Mouse (Mus musculus): ENCODE results near the gene S1pr3. TPM values are rescaled to one million over a fixed set of nuclear protein-coding genes. Genes with fewer than 3 reads are reported as not detected.
A peak's percentile ranks its signal among the peaks of the same experiment; 100 is the strongest.

Gene S1pr3
- polyA plus RNA-seq, 1 experiment from 2014 or later: 14.4 TPM

DNA sequence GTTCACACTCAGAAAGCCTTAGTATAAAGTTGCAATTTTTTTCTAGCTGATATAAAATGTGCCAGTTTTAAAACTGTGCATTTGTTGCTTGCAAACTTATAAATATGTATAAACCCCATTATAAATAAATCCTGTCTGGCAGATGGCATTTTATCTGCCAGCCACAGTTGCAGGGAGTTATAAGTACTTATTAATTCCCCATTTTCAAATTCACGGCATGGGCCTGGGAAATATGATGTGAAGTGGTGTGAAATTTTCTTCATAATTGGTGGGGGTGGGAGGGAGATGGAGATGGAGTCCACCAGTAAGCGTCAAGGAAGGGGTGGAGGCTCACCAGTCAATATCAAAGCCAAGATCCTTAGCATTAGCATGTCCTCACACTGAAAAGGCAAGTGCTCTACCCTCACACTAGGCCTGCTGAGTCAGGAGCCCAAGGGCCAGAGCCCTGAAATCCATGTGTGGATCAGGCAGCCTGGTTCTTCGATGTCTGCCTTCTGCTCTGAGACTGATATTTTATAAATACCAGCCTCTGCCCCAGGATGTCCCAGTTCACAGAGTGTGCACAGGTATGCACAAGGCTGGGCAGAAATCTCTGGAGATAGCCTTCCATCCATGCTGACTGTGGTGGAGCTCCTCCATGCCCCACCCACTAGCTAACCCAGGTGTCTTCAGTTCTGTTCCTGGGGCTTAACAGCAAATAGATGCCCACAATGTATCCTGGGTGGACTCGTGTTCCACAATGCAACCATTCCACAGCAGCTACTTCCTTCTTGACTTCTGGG lies 17.4 kb downstream of the S1pr3 start:
- Histone ChIP-seq H3K9ac (no peak overlapping the region), H3K27me3 (ENCODE audit: control insufficient read depth, insufficient read depth, low read length) (no peaks in the 10 kb centered on the region), H3K4me2 (replicated peaks) (no peak overlapping the region), H3K4me3 (replicated peaks; ENCODE audit: low read length) (no peak overlapping the region), H3K4me1 (replicated peaks; ENCODE audit: control insufficient read depth, insufficient read depth, low read length) (no peaks in the 10 kb centered on the region), H3K36me3 (replicated peaks; ENCODE audit: control insufficient read depth, insufficient read depth) (no peaks in the 10 kb centered on the region), H3K9me3 (ENCODE audit: control insufficient read depth, low read length) (no peaks in the 10 kb centered on the region), H3K27ac (no peak overlapping the region)
- DNase-seq (ENCODE audit: low spot score) (no peak), ATAC-seq (ENCODE audit: low FRiP score) (no peak)
- 74% methylated on average over 4 of the region's 4 CpGs for WGBS

DNA sequence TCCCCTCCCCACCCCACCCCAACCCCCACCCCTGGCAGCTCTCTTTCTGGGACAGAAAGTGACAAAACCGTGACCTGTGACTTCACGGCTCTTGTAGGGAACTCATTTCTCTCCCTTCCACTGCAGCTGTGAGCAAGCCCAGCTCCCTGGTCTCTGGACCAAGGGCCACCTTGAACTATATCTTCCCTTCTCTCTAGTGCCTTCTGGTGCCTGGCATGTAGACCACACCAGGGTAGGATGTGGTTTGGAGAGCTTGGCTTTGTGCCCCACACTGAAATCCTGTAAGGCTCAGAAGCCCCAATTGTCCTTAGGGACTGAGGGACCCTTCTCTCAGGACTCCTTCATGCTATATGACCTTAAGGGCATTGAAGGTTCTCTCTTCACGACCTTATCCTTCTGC lies 24.9 kb downstream of the S1pr3 start:
- 66% methylated on average over 3 of the region's 3 CpGs for WGBS

DNA sequence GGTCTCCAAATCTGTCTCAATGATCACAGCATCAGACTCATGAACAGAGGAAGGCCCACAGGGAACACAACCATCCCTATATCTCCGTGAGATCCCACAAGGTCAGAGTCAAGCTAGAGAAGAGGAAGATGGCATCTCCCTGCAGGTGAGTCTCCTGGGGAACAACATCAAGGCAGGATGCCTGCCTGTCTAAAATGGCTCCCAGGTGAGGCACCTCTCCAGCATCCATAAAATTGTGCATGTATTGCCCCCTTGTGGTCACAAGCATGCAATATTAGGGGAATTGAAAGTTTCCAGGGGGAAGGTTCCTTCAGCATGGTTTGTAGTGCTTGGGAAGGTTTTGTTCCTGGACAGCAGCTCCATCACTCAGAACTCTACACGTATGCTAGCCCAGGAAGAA lies 26.0 kb downstream of the S1pr3 start:
- DNase-seq (ENCODE audit: low spot score): no peak
- 60% methylated on average over 2 of the region's 2 CpGs for WGBS
- no peak overlapping the region for H3K4me2 ChIP-seq (replicated peaks)

More for the DNA sequence above, 24.9 kb downstream of the S1pr3 start:
- no peak for DNase-seq (ENCODE audit: low spot score)
- H3K9me3 ChIP-seq (ENCODE audit: control insufficient read depth, low read length): no peaks in the 10 kb centered on the region
- H3K27me3 ChIP-seq (ENCODE audit: control insufficient read depth, insufficient read depth, low read length): no peaks in the 10 kb centered on the region
- no peak for ATAC-seq (ENCODE audit: low FRiP score)
- H3K9ac ChIP-seq: no peak overlapping the region
- no peak overlapping the region for H3K4me3 ChIP-seq (replicated peaks; ENCODE audit: low read length)
- H3K4me1 ChIP-seq (replicated peaks; ENCODE audit: control insufficient read depth, insufficient read depth, low read length): no peaks in the 10 kb centered on the region
- no peaks in the 10 kb centered on the region for H3K36me3 ChIP-seq (replicated peaks; ENCODE audit: control insufficient read depth, insufficient read depth)
- no peak overlapping the region for H3K27ac ChIP-seq
- no peak overlapping the region for H3K4me2 ChIP-seq (replicated peaks)

DNA sequence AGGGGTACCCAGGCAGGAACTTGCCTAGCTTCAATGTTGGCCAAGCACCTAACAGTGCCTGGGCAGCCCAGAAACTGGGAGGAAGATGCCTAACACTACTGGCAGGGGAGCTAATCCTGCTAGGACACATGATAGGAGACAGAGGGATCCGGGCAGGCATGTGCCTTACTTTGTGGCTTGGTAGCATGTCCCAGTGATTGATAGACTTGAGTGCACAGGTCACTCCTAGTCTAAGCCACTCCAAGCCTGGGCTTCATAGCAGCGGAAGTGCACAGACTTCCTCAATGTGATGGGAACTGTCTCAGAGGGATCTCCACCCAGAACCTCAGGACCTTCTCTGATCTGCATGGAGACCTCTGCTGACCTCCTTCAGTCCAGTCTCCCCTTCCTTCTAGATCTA lies 26.7 kb downstream of the S1pr3 start:
- Histone ChIP-seq H3K27ac (no peak overlapping the region), H3K36me3 (replicated peaks; ENCODE audit: control insufficient read depth, insufficient read depth) (no peaks in the 10 kb centered on the region), H3K4me2 (replicated peaks) (no peak overlapping the region), H3K9ac (no peak overlapping the region), H3K4me3 (replicated peaks; ENCODE audit: low read length) (no peak overlapping the region), H3K27me3 (ENCODE audit: control insufficient read depth, insufficient read depth, low read length) (no peaks in the 10 kb centered on the region), H3K4me1 (replicated peaks; ENCODE audit: control insufficient read depth, insufficient read depth, low read length) (no peaks in the 10 kb centered on the region), H3K9me3 (ENCODE audit: control insufficient read depth, low read length) (no peaks in the 10 kb centered on the region)
- 63% methylated on average over 2 of the region's 2 CpGs for WGBS
- DNase-seq (ENCODE audit: low spot score) (no peak), ATAC-seq (ENCODE audit: low FRiP score) (no peak)

More for the DNA sequence above, 26.0 kb downstream of the S1pr3 start:
- Histone ChIP-seq H3K9me3 (ENCODE audit: control insufficient read depth, low read length) (no peaks in the 10 kb centered on the region), H3K27ac (no peak overlapping the region), H3K9ac (no peak overlapping the region), H3K4me3 (replicated peaks; ENCODE audit: low read length) (no peak overlapping the region), H3K36me3 (replicated peaks; ENCODE audit: control insufficient read depth, insufficient read depth) (no peaks in the 10 kb centered on the region), H3K27me3 (ENCODE audit: control insufficient read depth, insufficient read depth, low read length) (no peaks in the 10 kb centered on the region), H3K4me1 (replicated peaks; ENCODE audit: control insufficient read depth, insufficient read depth, low read length) (no peaks in the 10 kb centered on the region)
- ATAC-seq (ENCODE audit: low FRiP score): no peak

- no peak for DNase-seq (ENCODE audit: low spot score)
Observed at GRCm38 (mm10) chr13:51437105-51438085, 29.0 kb downstream of the S1pr3 start.

GRCm38 (mm10) chr13:51442922-51443321 lies 34.5 kb downstream of the S1pr3 start:
- DNase-seq (ENCODE audit: low spot score) (no peak), ATAC-seq (ENCODE audit: low FRiP score) (no peak)
- Histone ChIP-seq H3K9me3 (ENCODE audit: control insufficient read depth, low read length) (no peaks in the 10 kb centered on the region), H3K4me1 (replicated peaks; ENCODE audit: control insufficient read depth, insufficient read depth, low read length) (no peaks in the 10 kb centered on the region), H3K4me3 (replicated peaks; ENCODE audit: low read length) (no peak overlapping the region), H3K36me3 (replicated peaks; ENCODE audit: control insufficient read depth, insufficient read depth) (no peaks in the 10 kb centered on the region), H3K9ac (no peak overlapping the region), H3K27me3 (ENCODE audit: control insufficient read depth, insufficient read depth, low read length) (no peaks in the 10 kb centered on the region), H3K27ac (no peak overlapping the region), H3K4me2 (replicated peaks) (no peak overlapping the region)
- 85% methylated on average over 8 of the region's 8 CpGs for WGBS

More at GRCm38 (mm10) chr13:51437105-51438085, 29.0 kb downstream of the S1pr3 start:
- no peak overlapping the region for H3K9ac ChIP-seq
- 0 out of 2 replicates have a peak overlapping the region, but pooled peaks have one; percentile 32 for H3K27ac ChIP-seq
- no peaks in the 10 kb centered on the region for H3K4me1 ChIP-seq (replicated peaks; ENCODE audit: control insufficient read depth, insufficient read depth, low read length)
- H3K27me3 ChIP-seq (ENCODE audit: control insufficient read depth, insufficient read depth, low read length): no peaks in the 10 kb centered on the region
- H3K36me3 ChIP-seq (replicated peaks; ENCODE audit: control insufficient read depth, insufficient read depth): no peaks in the 10 kb centered on the region
- 50% methylated on average over 14 of the region's 14 CpGs for WGBS
- ATAC-seq (ENCODE audit: low FRiP score): peak; percentile 69; the same call in 1 of the 2 replicates
- no peaks in the 10 kb centered on the region for H3K9me3 ChIP-seq (ENCODE audit: control insufficient read depth, low read length)
- no peak overlapping the region for H3K4me2 ChIP-seq (replicated peaks)
- H3K4me3 ChIP-seq (replicated peaks; ENCODE audit: low read length): no peak overlapping the region

- Histone ChIP-seq H3K27me3 (ENCODE audit: control insufficient read depth, insufficient read depth, low read length) (no peaks in the 10 kb centered on the region), H3K9ac (no peak overlapping the region), H3K27ac (no peak overlapping the region), H3K4me3 (replicated peaks; ENCODE audit: low read length) (no peak overlapping the region), H3K9me3 (ENCODE audit: control insufficient read depth, low read length) (no peaks in the 10 kb centered on the region), H3K4me1 (replicated peaks; ENCODE audit: control insufficient read depth, insufficient read depth, low read length) (no peaks in the 10 kb centered on the region), H3K36me3 (replicated peaks; ENCODE audit: control insufficient read depth, insufficient read depth) (no peaks in the 10 kb centered on the region), H3K4me2 (replicated peaks) (no peak overlapping the region)
- WGBS: 90% methylated on average over 4 of the region's 4 CpGs
- ATAC-seq (ENCODE audit: low FRiP score): no peak
- no peak for DNase-seq (ENCODE audit: low spot score)
Observed at GRCm38 (mm10) chr13:51446550-51446949, 38.1 kb downstream of the S1pr3 start.

DNA sequence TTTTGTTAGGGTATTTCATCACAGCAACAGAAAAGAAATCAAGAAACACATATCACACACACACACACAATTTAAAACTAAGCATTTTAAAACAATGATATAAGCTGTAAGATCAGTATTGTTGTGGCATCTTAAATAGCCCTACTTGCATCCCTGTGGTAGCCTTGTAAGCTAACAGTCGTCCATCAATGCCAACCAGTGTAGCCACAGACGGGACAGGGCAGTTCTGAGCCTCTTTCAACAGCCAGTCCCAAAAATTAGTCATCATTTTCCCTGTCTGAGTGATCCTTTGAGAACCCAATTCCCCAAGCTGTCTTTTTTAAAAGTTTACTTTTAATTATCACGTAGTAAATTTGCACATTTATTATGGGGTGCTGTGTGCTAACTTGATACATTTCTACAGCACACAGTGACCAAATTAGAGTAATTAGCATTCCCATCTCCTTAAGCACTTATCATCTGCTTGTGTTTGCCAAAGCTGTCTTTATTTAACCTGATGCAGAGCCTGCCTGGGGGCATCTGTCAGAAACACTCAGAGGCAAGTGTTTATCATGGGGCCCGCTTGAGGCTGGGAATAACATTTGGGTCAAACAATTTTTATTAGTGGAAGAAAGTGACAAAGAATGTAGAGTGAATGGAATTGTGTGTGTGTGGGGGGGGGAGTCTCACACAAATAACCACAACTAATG lies 47.9 kb downstream of the S1pr3 start:
- ATAC-seq (ENCODE audit: low FRiP score): no peak
- 52% methylated on average over 4 of the region's 4 CpGs for WGBS
- H3K36me3 ChIP-seq (replicated peaks; ENCODE audit: control insufficient read depth, insufficient read depth): no peaks in the 10 kb centered on the region

DNA sequence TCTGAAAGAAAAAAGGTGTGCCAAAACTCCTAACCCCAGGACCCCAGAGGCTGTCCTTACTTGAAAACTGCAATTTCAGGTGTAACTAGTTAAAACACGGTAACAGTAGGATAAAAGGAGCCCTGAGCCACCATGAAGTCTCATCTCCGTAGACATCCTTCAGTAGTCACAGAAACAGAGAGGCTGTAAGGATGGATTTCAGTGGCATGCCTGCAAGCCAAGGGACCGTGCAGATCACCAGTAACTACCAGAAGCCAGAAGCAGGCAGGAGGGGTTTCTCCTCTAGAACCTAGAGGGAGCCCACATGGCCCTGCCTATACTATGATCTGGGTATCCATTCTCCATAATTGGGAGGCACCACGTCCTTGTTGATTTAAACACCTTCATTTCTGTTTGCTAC lies 55.9 kb downstream of the S1pr3 start:
- no peak for ATAC-seq (ENCODE audit: low FRiP score)
- Histone ChIP-seq H3K27ac (no peak overlapping the region), H3K4me3 (replicated peaks; ENCODE audit: low read length) (no peak overlapping the region), H3K4me1 (replicated peaks; ENCODE audit: control insufficient read depth, insufficient read depth, low read length) (no peaks in the 10 kb centered on the region), H3K9me3 (ENCODE audit: control insufficient read depth, low read length) (no peaks in the 10 kb centered on the region), H3K4me2 (replicated peaks) (no peak overlapping the region), H3K36me3 (replicated peaks; ENCODE audit: control insufficient read depth, insufficient read depth) (no peaks in the 10 kb centered on the region), H3K9ac (no peak overlapping the region), H3K27me3 (ENCODE audit: control insufficient read depth, insufficient read depth, low read length) (no peaks in the 10 kb centered on the region)
- no peak for DNase-seq (ENCODE audit: low spot score)
- WGBS: 77% methylated on average over 4 of the region's 4 CpGs

More for the DNA sequence above, 47.9 kb downstream of the S1pr3 start:
- Histone ChIP-seq H3K4me2 (replicated peaks) (no peak overlapping the region), H3K9me3 (ENCODE audit: control insufficient read depth, low read length) (no peaks in the 10 kb centered on the region), H3K4me3 (replicated peaks; ENCODE audit: low read length) (no peak overlapping the region), H3K4me1 (replicated peaks; ENCODE audit: control insufficient read depth, insufficient read depth, low read length) (peaks cover 3% of the 10 kb centered on the region; the same call in 1 of the 2 replicates), H3K9ac (no peak overlapping the region), H3K27ac (no peak overlapping the region), H3K27me3 (ENCODE audit: control insufficient read depth, insufficient read depth, low read length) (no peaks in the 10 kb centered on the region)
- DNase-seq (ENCODE audit: low spot score): no peak

All from hindbrain, embryonic 14.5 days (tissue).